Mouse (Mus musculus) myocyte (in vitro differentiated cells): ENCODE data around the gene Dnaic1.

Experiments used
- MAX ChIP-seq: IDR thresholded peaks from one replicate; pipeline ENCODE4 v1.6.1; 2011; ENCODE audit warnings: low read depth, mild to moderate bottlenecking, control low read depth
- MYOD1 ChIP-seq, 3 experiments: IDR thresholded peaks; one replicate each; pipeline ENCODE4 v1.6.1; 2011; ENCODE audit warnings: control low read depth in 2 of 3, low read depth in 2 of 3, mild to moderate bottlenecking in 2 of 3, moderate library complexity in 1 of 3; ENCODE audit not compliant: insufficient read length in 2 of 3, control insufficient read depth in 1 of 3
- POLR2A ChIP-seq: IDR thresholded peaks from one replicate; pipeline ENCODE4 v1.6.1; 2011; ENCODE audit warnings: low read depth, mild to moderate bottlenecking, control low read depth, moderate library complexity; ENCODE audit not compliant: insufficient read length
- POLR2AphosphoS2 ChIP-seq: IDR thresholded peaks from one replicate; pipeline ENCODE4 v1.6.1; 2011; ENCODE audit warnings: low read depth, control low read depth; ENCODE audit not compliant: insufficient read length
- TCF12 ChIP-seq: IDR thresholded peaks from one replicate; pipeline ENCODE4 v1.6.1; 2011; ENCODE audit warnings: mild to moderate bottlenecking, control low read depth; ENCODE audit not compliant: poor library complexity, insufficient read depth, severe bottlenecking
- USF1 ChIP-seq: IDR thresholded peaks from one replicate; pipeline ENCODE4 v1.6.1; 2011; ENCODE audit warnings: low read depth, mild to moderate bottlenecking, control low read depth, moderate library complexity

DNA sequence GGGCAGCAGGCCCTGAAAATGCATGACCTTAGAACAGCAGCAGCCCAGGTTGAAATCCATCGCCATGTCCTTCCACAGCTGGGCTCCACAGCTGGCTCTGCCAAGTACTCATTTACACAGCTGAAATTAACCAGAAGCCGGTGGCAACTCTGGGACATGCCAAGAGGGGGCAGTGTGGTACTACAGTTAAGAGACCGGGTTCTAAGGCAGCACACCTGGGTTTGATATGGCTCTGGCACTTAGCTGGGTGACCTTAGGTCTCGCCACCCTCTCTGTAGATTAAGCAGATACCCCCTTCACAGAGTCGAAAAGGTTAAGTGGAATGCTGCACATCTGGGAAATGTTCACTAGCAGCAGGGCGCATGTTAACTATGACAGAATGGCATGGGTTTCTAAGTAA is 17.0 kb upstream of the Dnaic1 start:
- TF ChIP-seq POLR2A: no peak
- no peak for TF ChIP-seq TCF12
- no peak for TF ChIP-seq USF1
- no peak for TF ChIP-seq POLR2AphosphoS2
- TF ChIP-seq MAX: no peak
- TF ChIP-seq MYOD1 (IDR thresholded peaks at IDR 0.05; ENCODE audit: control insufficient read depth in 1 of 3, insufficient read length in 2 of 3, low read depth in 2 of 3): no peak
